Mouse (Mus musculus): ENCODE data around the gene Atg16l2. TPM values are rescaled to one million over a fixed set of nuclear protein-coding genes. Genes with fewer than 3 reads are reported as not detected.
A peak's percentile ranks its signal among the peaks of the same experiment; 100 is the strongest.

The Atg16l2 gene
- polyA plus RNA-seq, 1 experiment from 2014 or later, result 13.5 TPM

GRCm38 (mm10) chr7:101291641-101292040 lies 10.4 kb downstream of the Atg16l2 start:
- H3K4me2 ChIP-seq (ENCODE audit: low read length), result no peak overlapping the region
- peaks cover 7% of the 10 kb centered on the region for H3K36me3 ChIP-seq (ENCODE audit: control insufficient read depth, insufficient read depth, low read length)
- no peak for ATAC-seq
- H3K27me3 ChIP-seq (replicated peaks; ENCODE audit: control insufficient read depth, insufficient read depth, low read length), result no peaks in the 10 kb centered on the region
- H3K4me3 ChIP-seq (ENCODE audit: low read depth, low read length), result no peak overlapping the region
- H3K9me3 ChIP-seq (replicated peaks; ENCODE audit: control insufficient read depth, low read length), result no peaks in the 10 kb centered on the region
- WGBS, result 94% methylated on average over 8 of the region's 8 CpGs
- no peaks in the 10 kb centered on the region for H3K4me1 ChIP-seq (ENCODE audit: control insufficient read depth, insufficient read depth, low read length)
- no peak overlapping the region for H3K27ac ChIP-seq (ENCODE audit: low read depth, low read length)
- no peak overlapping the region for H3K9ac ChIP-seq (ENCODE audit: low read length)
- no peak for DNase-seq (ENCODE audit: low spot score)

- Histone ChIP-seq H3K36me3 (ENCODE audit: control insufficient read depth, insufficient read depth, low read length) (peaks cover 7% of the 10 kb centered on the region), H3K9me3 (replicated peaks; ENCODE audit: control insufficient read depth, low read length) (no peaks in the 10 kb centered on the region), H3K27ac (ENCODE audit: low read depth, low read length) (no peak overlapping the region), H3K9ac (ENCODE audit: low read length) (no peak overlapping the region), H3K4me2 (ENCODE audit: low read length) (no peak overlapping the region), H3K4me3 (ENCODE audit: low read depth, low read length) (no peak overlapping the region), H3K27me3 (replicated peaks; ENCODE audit: control insufficient read depth, insufficient read depth, low read length) (no peaks in the 10 kb centered on the region), H3K4me1 (ENCODE audit: control insufficient read depth, insufficient read depth, low read length) (no peaks in the 10 kb centered on the region)
- DNase-seq (ENCODE audit: low spot score) (no peak), ATAC-seq (no peak)
- 73% methylated on average over 5 of the region's 5 CpGs for WGBS
Measured at GRCm38 (mm10) chr7:101291211-101291610, 10.8 kb downstream of the Atg16l2 start.

GRCm38 (mm10) chr7:101290401-101290800 lies 11.7 kb downstream of the Atg16l2 start:
- no peaks in the 10 kb centered on the region for H3K4me1 ChIP-seq (ENCODE audit: control insufficient read depth, insufficient read depth, low read length)
- H3K27me3 ChIP-seq (replicated peaks; ENCODE audit: control insufficient read depth, insufficient read depth, low read length), result no peaks in the 10 kb centered on the region
- no peak overlapping the region for H3K4me3 ChIP-seq (ENCODE audit: low read depth, low read length)
- no peak for ATAC-seq
- peaks cover 14% of the 10 kb centered on the region for H3K36me3 ChIP-seq (ENCODE audit: control insufficient read depth, insufficient read depth, low read length)
- H3K27ac ChIP-seq (ENCODE audit: low read depth, low read length), result no peak overlapping the region
- H3K4me2 ChIP-seq (ENCODE audit: low read length), result no peak overlapping the region
- DNase-seq (ENCODE audit: low spot score), result no peak
- H3K9me3 ChIP-seq (replicated peaks; ENCODE audit: control insufficient read depth, low read length), result no peaks in the 10 kb centered on the region
- WGBS, result 93% methylated on average over 10 of the region's 10 CpGs
- H3K9ac ChIP-seq (ENCODE audit: low read length), result no peak overlapping the region

GRCm38 (mm10) chr7:101288436-101288835 lies 13.6 kb downstream of the Atg16l2 start:
- H3K4me2 ChIP-seq (ENCODE audit: low read length), result no peak overlapping the region
- DNase-seq (ENCODE audit: low spot score) (peak; percentile 52), ATAC-seq (no peak)
- no peak overlapping the region for H3K27ac ChIP-seq (ENCODE audit: low read depth, low read length)
- no peaks in the 10 kb centered on the region for H3K9me3 ChIP-seq (replicated peaks; ENCODE audit: control insufficient read depth, low read length)
- WGBS, result 28% methylated on average over 4 of the region's 4 CpGs
- H3K9ac ChIP-seq (ENCODE audit: low read length), result no peak overlapping the region
- H3K4me3 ChIP-seq (ENCODE audit: low read depth, low read length), result no peak overlapping the region
- no peaks in the 10 kb centered on the region for H3K4me1 ChIP-seq (ENCODE audit: control insufficient read depth, insufficient read depth, low read length)
- peaks cover 30% of the 10 kb centered on the region for H3K36me3 ChIP-seq (ENCODE audit: control insufficient read depth, insufficient read depth, low read length)
- no peaks in the 10 kb centered on the region for H3K27me3 ChIP-seq (replicated peaks; ENCODE audit: control insufficient read depth, insufficient read depth, low read length)

GRCm38 (mm10) chr7:101287820-101288219 lies 14.2 kb downstream of the Atg16l2 start:
- H3K36me3 ChIP-seq (ENCODE audit: control insufficient read depth, insufficient read depth, low read length), result peaks cover 36% of the 10 kb centered on the region

GRCm38 (mm10) chr7:101286891-101287290 lies 15.2 kb downstream of the Atg16l2 start:
- 87% methylated on average over 4 of the region's 4 CpGs for WGBS
- H3K4me3 ChIP-seq (ENCODE audit: low read depth, low read length), result no peak overlapping the region
- no peaks in the 10 kb centered on the region for H3K4me1 ChIP-seq (ENCODE audit: control insufficient read depth, insufficient read depth, low read length)
- H3K9me3 ChIP-seq (replicated peaks; ENCODE audit: control insufficient read depth, low read length), result no peaks in the 10 kb centered on the region
- DNase-seq (ENCODE audit: low spot score) (no peak), ATAC-seq (no peak)
- no peak overlapping the region for H3K9ac ChIP-seq (ENCODE audit: low read length)
- no peaks in the 10 kb centered on the region for H3K27me3 ChIP-seq (replicated peaks; ENCODE audit: control insufficient read depth, insufficient read depth, low read length)
- peaks cover 45% of the 10 kb centered on the region for H3K36me3 ChIP-seq (ENCODE audit: control insufficient read depth, insufficient read depth, low read length)
- H3K4me2 ChIP-seq (ENCODE audit: low read length), result no peak overlapping the region
- H3K27ac ChIP-seq (ENCODE audit: low read depth, low read length), result no peak overlapping the region

More at GRCm38 (mm10) chr7:101287820-101288219, 14.2 kb downstream of the Atg16l2 start:
- Histone ChIP-seq H3K27me3 (replicated peaks; ENCODE audit: control insufficient read depth, insufficient read depth, low read length) (no peaks in the 10 kb centered on the region), H3K4me3 (ENCODE audit: low read depth, low read length) (no peak overlapping the region), H3K9ac (ENCODE audit: low read length) (no peak overlapping the region), H3K4me1 (ENCODE audit: control insufficient read depth, insufficient read depth, low read length) (no peaks in the 10 kb centered on the region), H3K4me2 (ENCODE audit: low read length) (no peak overlapping the region), H3K9me3 (replicated peaks; ENCODE audit: control insufficient read depth, low read length) (no peaks in the 10 kb centered on the region), H3K27ac (ENCODE audit: low read depth, low read length) (no peak overlapping the region)
- no peak for DNase-seq (ENCODE audit: low spot score)
- ATAC-seq, result no peak
- WGBS, result 80% methylated on average over 2 of the region's 2 CpGs

- 92% methylated on average over 1 of the region's 1 CpGs for WGBS
- H3K27me3 ChIP-seq (replicated peaks; ENCODE audit: control insufficient read depth, insufficient read depth, low read length), result no peaks in the 10 kb centered on the region
- no peak for DNase-seq (ENCODE audit: low spot score)
- peaks cover 50% of the 10 kb centered on the region for H3K36me3 ChIP-seq (ENCODE audit: control insufficient read depth, insufficient read depth, low read length)
- H3K4me3 ChIP-seq (ENCODE audit: low read depth, low read length), result no peak overlapping the region
- H3K9me3 ChIP-seq (replicated peaks; ENCODE audit: control insufficient read depth, low read length), result no peaks in the 10 kb centered on the region
- H3K4me1 ChIP-seq (ENCODE audit: control insufficient read depth, insufficient read depth, low read length), result no peaks in the 10 kb centered on the region
- no peak overlapping the region for H3K4me2 ChIP-seq (ENCODE audit: low read length)
- no peak overlapping the region for H3K27ac ChIP-seq (ENCODE audit: low read depth, low read length)
- ATAC-seq, result no peak
- H3K9ac ChIP-seq (ENCODE audit: low read length), result no peak overlapping the region
Measured at GRCm38 (mm10) chr7:101284504-101284903, 17.5 kb downstream of the Atg16l2 start.

- Histone ChIP-seq H3K27me3 (replicated peaks; ENCODE audit: control insufficient read depth, insufficient read depth, low read length) (no peaks in the 10 kb centered on the region), H3K9me3 (replicated peaks; ENCODE audit: control insufficient read depth, low read length) (no peaks in the 10 kb centered on the region), H3K4me1 (ENCODE audit: control insufficient read depth, insufficient read depth, low read length) (no peaks in the 10 kb centered on the region), H3K4me2 (ENCODE audit: low read length) (no peak overlapping the region), H3K9ac (ENCODE audit: low read length) (no peak overlapping the region), H3K36me3 (ENCODE audit: control insufficient read depth, insufficient read depth, low read length) (peaks cover 61% of the 10 kb centered on the region), H3K4me3 (ENCODE audit: low read depth, low read length) (no peak overlapping the region), H3K27ac (ENCODE audit: low read depth, low read length) (no peak overlapping the region)
- DNase-seq (ENCODE audit: low spot score) (no peak), ATAC-seq (no peak)
- 82% methylated on average over 3 of the region's 3 CpGs for WGBS
Measured at GRCm38 (mm10) chr7:101282721-101283120, 19.3 kb downstream of the Atg16l2 start.

GRCm38 (mm10) chr7:101272466-101273160 lies 29.4 kb downstream of the Atg16l2 start:
- Histone ChIP-seq H3K4me3 (ENCODE audit: low read depth, low read length) (no peak overlapping the region), H3K9ac (ENCODE audit: low read length) (no peak overlapping the region), H3K4me2 (ENCODE audit: low read length) (no peak overlapping the region), H3K4me1 (ENCODE audit: control insufficient read depth, insufficient read depth, low read length) (no peaks in the 10 kb centered on the region), H3K9me3 (replicated peaks; ENCODE audit: control insufficient read depth, low read length) (no peaks in the 10 kb centered on the region), H3K36me3 (ENCODE audit: control insufficient read depth, insufficient read depth, low read length) (peaks cover 49% of the 10 kb centered on the region), H3K27me3 (replicated peaks; ENCODE audit: control insufficient read depth, insufficient read depth, low read length) (no peaks in the 10 kb centered on the region), H3K27ac (ENCODE audit: low read depth, low read length) (no peak overlapping the region)
- no peak for DNase-seq (ENCODE audit: low spot score)
- no peak for ATAC-seq
- 95% methylated on average over 8 of the region's 8 CpGs for WGBS
